Mouse (Mus musculus) hindbrain, embryonic 13.5 days (tissue): ENCODE measurements around the gene Fam120a. TPM values are rescaled to one million over a fixed set of nuclear protein-coding genes. Genes with fewer than 3 reads are reported as not detected.

Experiments used
- ATAC-seq: fragments of 200-750 bp; cut with Nextera tagmentation; 2 replicates; pipeline ENCODE4 v1.8.0; 2017; ENCODE audit warnings: moderate TSS enrichment; ENCODE audit not compliant: low FRiP score
- H3K27ac ChIP-seq: fragments of 300-500 bp; sonication (generic); 2 replicates; pipeline ENCODE4 v1.5.1; 2015; ENCODE audit warnings: inconsistent platforms, mild to moderate bottlenecking, moderate library complexity
- H3K27me3 ChIP-seq: fragments of 300-500 bp; sonication (generic); 2 replicates; pipeline ENCODE4 v1.6.1; 2015; ENCODE audit warnings: mild to moderate bottlenecking, inconsistent platforms
- H3K36me3 ChIP-seq: fragments of 300-500 bp; sonication (generic); 2 replicates; pipeline ENCODE4 v1.6.1; 2015; ENCODE audit warnings: mild to moderate bottlenecking, inconsistent platforms
- H3K4me1 ChIP-seq: fragments of 300-500 bp; sonication (generic); replicated peaks from 2 replicates; pipeline ENCODE4 v1.6.1; 2015; ENCODE audit warnings: inconsistent platforms
- H3K4me2 ChIP-seq: fragments of 300-500 bp; sonication (generic); 2 replicates; pipeline ENCODE4 v1.6.1; 2015; ENCODE audit warnings: inconsistent platforms, mild to moderate bottlenecking, moderate library complexity
- H3K4me3 ChIP-seq: fragments of 300-500 bp; sonication (generic); 2 replicates; pipeline ENCODE4 v1.5.1; 2015; ENCODE audit warnings: mild to moderate bottlenecking, inconsistent platforms
- H3K9ac ChIP-seq: fragments of 300-500 bp; sonication (generic); 2 replicates; pipeline ENCODE4 v1.6.1; 2015; ENCODE audit warnings: mild to moderate bottlenecking, inconsistent platforms
- H3K9me3 ChIP-seq: fragments of 300-500 bp; sonication (generic); 2 replicates; pipeline ENCODE4 v1.6.1; 2016; ENCODE audit warnings: inconsistent platforms
- WGBS: fragments of 180-500 bp; shearing (Covaris S2); methylation state at CpG from one replicate; pipeline ENCODE4 v1.1.7; 2015; 5-methylcytosine and 5-hydroxymethylcytosine counted together
- polyA plus RNA-seq: library from polyadenylated mRNA; unstranded; fragments of >200 nt; fragmentation: Nextera tagmentation; extraction: Ambion mirVana; gene quantifications from 2 replicates; pipeline ENCODE4 v1.2.1, GENCODE M21; 2015

Gene Fam120a
- polyA plus RNA-seq, 1 experiment from 2014 or later = 12.2 TPM

DNA sequence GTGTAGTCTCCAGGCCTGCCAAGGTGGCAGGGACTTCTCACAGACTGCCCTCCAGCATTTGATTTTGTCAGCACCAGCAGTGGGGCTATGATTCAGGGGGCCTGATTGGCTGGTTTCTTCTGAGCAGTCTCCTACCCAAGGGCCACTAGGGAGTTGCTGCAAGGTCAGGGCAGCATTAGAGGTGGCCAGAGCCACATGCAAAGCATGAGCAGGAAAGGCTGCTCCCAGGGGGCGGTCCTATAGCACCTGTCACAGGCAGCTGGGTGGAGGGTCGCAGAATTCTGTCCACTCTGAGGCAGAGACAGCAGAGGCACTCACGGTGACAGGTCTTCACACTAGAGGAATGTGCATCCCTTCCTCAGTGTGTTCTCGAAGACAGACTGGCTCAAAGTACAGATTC lies 109.0 kb downstream of the Fam120a start:
- Histone ChIP-seq H3K27ac (peak overlapping the region; percentile 60; the same call in 1 of the 2 replicates), H3K4me3 (no peak overlapping the region), H3K9me3 (no peaks in the 10 kb centered on the region), H3K27me3 (no peaks in the 10 kb centered on the region), H3K36me3 (no peaks in the 10 kb centered on the region), H3K9ac (peak overlapping the region; percentile 29; the same call in 1 of the 2 replicates), H3K4me1 (peaks cover 69% of the 10 kb centered on the region), H3K4me2 (no peak overlapping the region)
- 72% methylated on average over 4 of the region's 4 CpGs for WGBS
- ATAC-seq = no peak

- 63% methylated on average over 6 of the region's 6 CpGs for WGBS
- Histone ChIP-seq H3K27ac (peak overlapping the region; percentile 60; the same call in 1 of the 2 replicates), H3K9ac (peak overlapping the region; percentile 29; the same call in 1 of the 2 replicates), H3K36me3 (no peaks in the 10 kb centered on the region), H3K9me3 (no peaks in the 10 kb centered on the region), H3K27me3 (no peaks in the 10 kb centered on the region), H3K4me3 (no peak overlapping the region), H3K4me1 (peaks cover 70% of the 10 kb centered on the region), H3K4me2 (no peak overlapping the region)
- no peak for ATAC-seq
Measured at GRCm38 (mm10) chr13:48858054-48858453, 109.8 kb downstream of the Fam120a start.

DNA sequence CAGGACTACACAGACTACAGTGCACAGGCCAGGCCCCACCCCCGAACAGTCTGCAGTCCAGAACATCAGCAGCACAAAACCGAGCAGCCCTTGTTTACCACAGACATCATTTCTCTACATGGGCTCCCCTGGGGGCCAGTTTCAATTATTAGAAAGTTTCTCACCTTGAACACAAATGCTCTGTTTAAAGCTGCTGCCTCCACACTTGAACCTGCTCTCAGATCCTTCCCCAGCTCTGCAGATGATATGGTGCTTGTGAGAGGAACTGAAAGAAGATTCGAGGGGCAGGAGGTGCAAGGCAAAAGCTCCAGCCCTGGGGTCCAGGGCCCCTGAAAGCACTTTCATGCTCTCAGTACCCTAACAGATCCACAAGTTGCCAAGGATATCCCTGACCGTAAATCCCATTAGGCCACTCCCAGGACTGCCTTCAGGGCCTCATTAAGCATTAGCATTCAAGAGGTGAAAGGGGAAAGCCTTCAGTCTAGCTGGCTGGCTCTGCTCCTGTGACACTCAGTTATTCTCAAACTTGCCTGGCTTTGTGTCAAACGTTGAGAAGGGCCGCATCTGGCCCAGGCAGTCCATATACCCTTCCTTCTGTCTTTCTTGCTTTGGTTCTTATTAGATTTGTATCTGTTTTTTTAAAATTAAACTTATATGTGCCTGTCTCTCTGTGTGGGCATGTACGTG lies 110.4 kb downstream of the Fam120a start:
- Histone ChIP-seq H3K4me2 (no peak overlapping the region), H3K27ac (peak overlapping the region; percentile 60), H3K9ac (no peak overlapping the region), H3K4me3 (no peak overlapping the region), H3K27me3 (no peaks in the 10 kb centered on the region), H3K36me3 (no peaks in the 10 kb centered on the region), H3K4me1 (peaks cover 74% of the 10 kb centered on the region), H3K9me3 (no peaks in the 10 kb centered on the region)
- WGBS = 52% methylated on average over 7 of the region's 7 CpGs
- no peak for ATAC-seq

DNA sequence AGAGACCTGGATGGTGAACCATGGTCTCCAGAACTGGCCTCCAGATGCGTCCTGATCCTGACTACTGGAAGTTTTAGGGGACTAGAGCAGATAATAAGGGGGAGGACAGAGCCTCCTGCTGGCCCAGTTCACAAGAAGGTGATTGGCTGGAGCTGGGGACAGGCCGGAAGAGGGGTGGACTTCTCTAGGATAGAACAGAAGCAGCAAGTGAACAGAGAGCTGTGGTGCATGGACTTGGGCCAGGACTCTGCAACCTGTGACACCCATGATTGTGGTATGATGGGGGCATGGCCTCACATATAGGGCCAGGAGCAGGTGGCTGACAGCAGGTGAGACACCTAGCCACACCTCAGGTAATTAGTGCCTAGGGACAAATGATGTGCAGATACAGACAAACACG lies 113.9 kb downstream of the Fam120a start:
- H3K4me3 ChIP-seq = no peak overlapping the region
- H3K9me3 ChIP-seq = no peaks in the 10 kb centered on the region
- no peaks in the 10 kb centered on the region for H3K36me3 ChIP-seq
- no peak overlapping the region for H3K9ac ChIP-seq
- no peaks in the 10 kb centered on the region for H3K27me3 ChIP-seq
- H3K4me2 ChIP-seq = no peak overlapping the region
- no peak for ATAC-seq
- peak overlapping the region; percentile 81 for H3K27ac ChIP-seq
- 59% methylated on average over 3 of the region's 3 CpGs for WGBS
- peaks cover 89% of the 10 kb centered on the region for H3K4me1 ChIP-seq

DNA sequence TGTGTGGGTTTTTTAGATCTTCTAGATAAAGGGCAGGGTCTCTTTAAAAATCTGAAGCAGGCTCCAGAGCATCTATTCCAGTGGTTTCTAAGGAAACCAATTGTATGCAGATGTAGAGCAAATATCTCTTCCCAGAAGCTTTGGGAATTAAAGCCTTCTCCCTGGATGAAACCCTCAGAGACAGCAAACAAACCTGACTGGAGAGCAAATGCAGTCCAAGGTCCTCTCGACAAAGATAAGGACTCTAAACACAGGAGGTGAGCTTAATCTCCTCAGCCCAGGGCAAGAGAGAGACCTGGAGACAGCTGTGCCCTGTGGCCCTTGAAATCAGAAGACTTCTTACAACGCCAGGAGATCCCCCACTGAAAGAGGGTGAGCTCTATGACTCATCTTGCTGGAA lies 114.3 kb downstream of the Fam120a start:
- H3K9ac ChIP-seq = no peak overlapping the region
- peaks cover 88% of the 10 kb centered on the region for H3K4me1 ChIP-seq
- H3K4me2 ChIP-seq = no peak overlapping the region
- H3K27ac ChIP-seq = peak overlapping the region; percentile 81
- H3K36me3 ChIP-seq = no peaks in the 10 kb centered on the region
- H3K9me3 ChIP-seq = no peaks in the 10 kb centered on the region
- no peak overlapping the region for H3K4me3 ChIP-seq
- no peaks in the 10 kb centered on the region for H3K27me3 ChIP-seq
- ATAC-seq = no peak
- WGBS = 20% methylated on average over 2 of the region's 2 CpGs

GRCm38 (mm10) chr13:48852859-48853258 lies 115.0 kb downstream of the Fam120a start:
- WGBS = 78% methylated on average over 3 of the region's 3 CpGs
- Histone ChIP-seq H3K4me1 (peaks cover 86% of the 10 kb centered on the region), H3K9me3 (no peaks in the 10 kb centered on the region), H3K27ac (no peak overlapping the region), H3K4me2 (no peak overlapping the region), H3K36me3 (no peaks in the 10 kb centered on the region), H3K9ac (no peak overlapping the region), H3K27me3 (no peaks in the 10 kb centered on the region), H3K4me3 (no peak overlapping the region)
- ATAC-seq = no peak

- 95% methylated on average over 5 of the region's 5 CpGs for WGBS
- peaks cover 76% of the 10 kb centered on the region for H3K4me1 ChIP-seq
- no peak for ATAC-seq
Measured at GRCm38 (mm10) chr13:48851719-48852118, 116.1 kb downstream of the Fam120a start.

GRCm38 (mm10) chr13:48850771-48851170 lies 117.0 kb downstream of the Fam120a start:
- H3K4me2 ChIP-seq = no peak overlapping the region
- H3K9me3 ChIP-seq = no peaks in the 10 kb centered on the region
- H3K9ac ChIP-seq = no peak overlapping the region
- no peak for ATAC-seq
- WGBS = 74% methylated on average over 8 of the region's 8 CpGs
- H3K4me1 ChIP-seq = peaks cover 69% of the 10 kb centered on the region
- H3K4me3 ChIP-seq = no peak overlapping the region
- no peaks in the 10 kb centered on the region for H3K36me3 ChIP-seq
- H3K27ac ChIP-seq = peak overlapping the region; percentile 55; the same call in 1 of the 2 replicates
- H3K27me3 ChIP-seq = no peaks in the 10 kb centered on the region

More at GRCm38 (mm10) chr13:48851719-48852118, 116.1 kb downstream of the Fam120a start:
- no peaks in the 10 kb centered on the region for H3K9me3 ChIP-seq
- H3K27ac ChIP-seq = no peak overlapping the region
- H3K4me2 ChIP-seq = no peak overlapping the region
- H3K4me3 ChIP-seq = no peak overlapping the region
- H3K36me3 ChIP-seq = no peaks in the 10 kb centered on the region
- H3K9ac ChIP-seq = no peak overlapping the region
- no peaks in the 10 kb centered on the region for H3K27me3 ChIP-seq

- peaks cover 68% of the 10 kb centered on the region for H3K4me1 ChIP-seq
- no peaks in the 10 kb centered on the region for H3K9me3 ChIP-seq
- no peak overlapping the region for H3K4me3 ChIP-seq
- H3K9ac ChIP-seq = peak overlapping the region; percentile 35; the same call in 1 of the 2 replicates
- 90% methylated on average over 2 of the region's 2 CpGs for WGBS
- H3K27me3 ChIP-seq = no peaks in the 10 kb centered on the region
- ATAC-seq = no peak
- no peak overlapping the region for H3K27ac ChIP-seq
- H3K4me2 ChIP-seq = no peak overlapping the region
- H3K36me3 ChIP-seq = no peaks in the 10 kb centered on the region
Measured at GRCm38 (mm10) chr13:48850326-48850725, 117.5 kb downstream of the Fam120a start.

GRCm38 (mm10) chr13:48849155-48849554 lies 118.7 kb downstream of the Fam120a start:
- H3K9ac ChIP-seq = 0 out of 2 replicates have a peak overlapping the region, but pooled peaks have one; percentile 24
- H3K4me1 ChIP-seq = peaks cover 57% of the 10 kb centered on the region
- no peak overlapping the region for H3K4me3 ChIP-seq
- 37% methylated on average over 3 of the region's 3 CpGs for WGBS
- no peak for ATAC-seq
- H3K9me3 ChIP-seq = no peaks in the 10 kb centered on the region
- no peak overlapping the region for H3K4me2 ChIP-seq
- H3K36me3 ChIP-seq = no peaks in the 10 kb centered on the region
- peak overlapping the region; percentile 48 for H3K27ac ChIP-seq
- no peaks in the 10 kb centered on the region for H3K27me3 ChIP-seq

DNA sequence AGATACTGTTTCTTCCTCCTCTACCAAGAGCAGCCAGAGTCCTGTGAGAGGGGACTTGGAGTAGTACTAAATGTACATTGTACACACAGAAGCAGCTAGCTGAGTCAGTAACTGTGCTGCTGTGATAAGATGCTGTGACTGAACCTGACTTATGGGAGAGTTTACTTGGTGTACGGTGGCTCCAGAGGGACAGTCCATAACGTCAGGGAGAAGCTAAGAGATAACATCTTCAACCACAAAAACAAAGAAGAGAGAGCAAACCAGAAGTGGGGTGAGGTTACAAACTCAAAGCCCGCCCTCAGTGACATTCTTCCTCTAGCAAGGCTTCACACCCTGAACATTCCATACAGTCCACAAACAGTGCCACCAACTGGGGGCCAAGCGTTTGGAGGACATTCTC lies 122.5 kb downstream of the Fam120a start:
- H3K4me2 ChIP-seq = no peak overlapping the region
- 68% methylated on average over 4 of the region's 4 CpGs for WGBS
- H3K36me3 ChIP-seq = no peaks in the 10 kb centered on the region
- H3K27ac ChIP-seq = no peak overlapping the region
- no peaks in the 10 kb centered on the region for H3K27me3 ChIP-seq
- no peak for ATAC-seq
- H3K9ac ChIP-seq = no peak overlapping the region
- H3K4me1 ChIP-seq = peaks cover 33% of the 10 kb centered on the region
- no peak overlapping the region for H3K4me3 ChIP-seq
- H3K9me3 ChIP-seq = no peaks in the 10 kb centered on the region

GRCm38 (mm10) chr13:48843530-48843929 lies 124.3 kb downstream of the Fam120a start:
- no peaks in the 10 kb centered on the region for H3K36me3 ChIP-seq
- H3K4me1 ChIP-seq = peaks cover 23% of the 10 kb centered on the region
- H3K9ac ChIP-seq = no peak overlapping the region
- no peak overlapping the region for H3K27ac ChIP-seq
- H3K4me2 ChIP-seq = no peak overlapping the region
- no peaks in the 10 kb centered on the region for H3K9me3 ChIP-seq
- no peak overlapping the region for H3K4me3 ChIP-seq
- WGBS = 94% methylated on average over 1 of the region's 1 CpGs
- ATAC-seq = no peak
- no peaks in the 10 kb centered on the region for H3K27me3 ChIP-seq
